Mouse (Mus musculus) forebrain, embryonic 11.5 days (tissue): ENCODE results near the gene Gria1. TPM values are rescaled to one million over a fixed set of nuclear protein-coding genes. Genes with fewer than 3 reads are reported as not detected.

Source experiments
- ATAC-seq: fragments of 200-750 bp; cut with Nextera tagmentation; replicated peaks from 2 replicates; pipeline ENCODE4 v1.8.0; 2017; ENCODE audit warnings: moderate TSS enrichment; ENCODE audit not compliant: low FRiP score
- DNase-seq: peaks from one replicate; pipeline ENCODE4 v3.0.0-alpha.2; 2017; ENCODE audit warnings: low spot score
- H3K27ac ChIP-seq: fragments of 300-500 bp; sonication (generic); 2 replicates; pipeline ENCODE4 v1.5.1; 2014; ENCODE audit warnings: low read depth, low read length
- H3K27me3 ChIP-seq: fragments of 300-500 bp; sonication (generic); 2 replicates; pipeline ENCODE4 v1.6.1; 2014; ENCODE audit warnings: mild to moderate bottlenecking, low read length, mixed read lengths; ENCODE audit not compliant: control insufficient read depth, insufficient read depth
- H3K36me3 ChIP-seq: fragments of 300-500 bp; sonication (generic); 2 replicates; pipeline ENCODE4 v1.6.1; 2014; ENCODE audit warnings: mild to moderate bottlenecking, low read length, moderate library complexity, mixed read lengths; ENCODE audit not compliant: control insufficient read depth, insufficient read depth
- H3K4me1 ChIP-seq: fragments of 300-500 bp; sonication (generic); replicated peaks from 2 replicates; pipeline ENCODE4 v1.6.1; 2014; ENCODE audit warnings: low read length, mixed read lengths; ENCODE audit not compliant: control insufficient read depth, insufficient read depth
- H3K4me2 ChIP-seq: fragments of 300-500 bp; sonication (generic); 2 replicates; pipeline ENCODE4 v1.6.1; 2014; ENCODE audit warnings: low read depth, mild to moderate bottlenecking, low read length, moderate library complexity, mixed read lengths; ENCODE audit not compliant: severe bottlenecking
- H3K4me3 ChIP-seq: fragments of 300-500 bp; sonication (generic); 2 replicates; pipeline ENCODE4 v1.5.1; 2014; ENCODE audit warnings: low read depth, low read length
- H3K9ac ChIP-seq: fragments of 300-500 bp; sonication (generic); 2 replicates; pipeline ENCODE4 v1.6.1; 2014; ENCODE audit warnings: low read length
- H3K9me3 ChIP-seq: fragments of 300-500 bp; sonication (generic); 2 replicates; pipeline ENCODE4 v1.6.1; 2016; ENCODE audit warnings: low read length, mixed read lengths; ENCODE audit not compliant: control insufficient read depth
- WGBS: fragments of 180-500 bp; shearing (Covaris S2); extraction: QIAGEN DNeasy Blood & Tissue Kit; methylation state at CpG from one replicate; pipeline ENCODE4 v1.1.7; 2014; 5-methylcytosine and 5-hydroxymethylcytosine counted together
- polyA plus RNA-seq: library from polyadenylated mRNA; unstranded; fragments of >200 nt; fragmentation: Nextera tagmentation; extraction: Ambion mirVana; gene quantifications from 2 replicates; pipeline ENCODE4 v1.2.1, GENCODE M21; 2014

The Gria1 gene
- polyA plus RNA-seq, 1 experiment from 2014 or later, result 2.6 TPM

DNA sequence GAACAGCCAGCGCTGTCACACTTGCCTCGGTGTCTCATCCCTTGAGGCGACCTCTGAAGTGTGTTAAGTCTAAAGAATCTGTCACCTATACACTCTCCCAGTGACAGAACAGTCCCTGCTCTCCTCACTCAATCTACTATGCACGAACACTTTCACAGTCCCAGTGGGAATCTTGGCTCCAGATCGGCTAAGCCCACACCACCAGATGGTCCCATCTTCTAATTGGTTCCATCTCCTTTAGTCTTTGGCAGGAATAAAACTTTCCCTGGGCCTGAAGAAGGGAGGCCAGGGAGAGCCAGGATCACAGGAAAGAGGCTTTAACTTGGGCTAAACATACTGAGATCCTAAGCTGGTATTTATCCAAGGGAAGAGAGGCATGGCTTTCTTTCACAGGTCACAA, 19.3 kb downstream of the Gria1 start:
- Histone ChIP-seq H3K4me1 (no peaks in the 10 kb centered on the region), H3K4me2 (no peak overlapping the region), H3K27ac (no peak overlapping the region), H3K9ac (no peak overlapping the region), H3K9me3 (no peaks in the 10 kb centered on the region), H3K36me3 (no peaks in the 10 kb centered on the region), H3K27me3 (no peaks in the 10 kb centered on the region), H3K4me3 (no peak overlapping the region)
- ATAC-seq (no peak), DNase-seq (no peak)
- 78% methylated on average over 5 of the region's 5 CpGs for WGBS

- Histone ChIP-seq H3K9ac (no peak overlapping the region), H3K4me1 (no peaks in the 10 kb centered on the region), H3K27me3 (no peaks in the 10 kb centered on the region), H3K27ac (no peak overlapping the region), H3K9me3 (no peaks in the 10 kb centered on the region), H3K4me3 (no peak overlapping the region), H3K4me2 (no peak overlapping the region), H3K36me3 (no peaks in the 10 kb centered on the region)
- DNase-seq (no peak), ATAC-seq (no peak)
- 67% methylated on average over 7 of the region's 7 CpGs for WGBS
Observed at GRCm38 (mm10) chr11:57038807-57039206, 27.6 kb downstream of the Gria1 start.

DNA sequence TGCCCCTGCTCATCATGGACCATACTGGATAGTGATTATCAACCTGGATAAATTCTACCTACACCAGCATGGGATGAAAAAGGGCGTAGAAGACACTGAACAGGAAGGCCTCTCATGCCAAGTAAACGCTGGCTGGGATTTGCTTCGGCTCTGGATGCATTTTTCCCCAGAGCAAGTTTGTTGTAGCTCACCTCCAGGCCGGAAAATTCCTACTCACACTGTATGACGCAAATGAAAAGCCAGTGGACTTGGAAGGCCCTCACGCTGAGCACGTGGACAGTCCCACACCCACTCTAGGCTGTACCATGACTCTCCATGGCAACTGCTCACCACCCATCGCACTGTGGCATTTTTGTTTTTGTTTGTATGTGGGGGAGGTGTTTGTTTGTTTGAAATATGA, 28.1 kb downstream of the Gria1 start:
- Histone ChIP-seq H3K4me3 (no peak overlapping the region), H3K9ac (no peak overlapping the region), H3K4me2 (no peak overlapping the region), H3K4me1 (no peaks in the 10 kb centered on the region), H3K27ac (no peak overlapping the region), H3K27me3 (no peaks in the 10 kb centered on the region), H3K36me3 (no peaks in the 10 kb centered on the region), H3K9me3 (no peaks in the 10 kb centered on the region)
- 85% methylated on average over 8 of the region's 8 CpGs for WGBS
- ATAC-seq (no peak), DNase-seq (no peak)

DNA sequence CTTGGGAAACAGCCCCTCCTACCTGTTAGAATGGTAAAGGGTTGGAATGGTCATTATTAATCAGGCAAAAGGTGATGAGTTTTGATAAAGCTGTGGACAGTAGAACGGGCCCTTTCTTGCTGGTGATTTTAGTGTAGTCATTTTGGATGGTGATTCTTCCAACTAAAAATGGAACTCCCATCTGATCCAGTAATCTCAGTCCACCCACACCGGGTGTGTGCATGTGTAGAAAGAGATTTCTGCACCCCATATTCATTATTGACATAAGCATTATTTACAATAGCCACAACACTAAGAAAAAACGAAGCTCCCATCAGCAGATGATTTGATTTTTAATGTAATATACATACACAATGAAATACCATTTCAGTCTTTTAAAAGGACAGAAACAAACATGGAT, 30.9 kb downstream of the Gria1 start:
- no peak overlapping the region for H3K27ac ChIP-seq
- no peaks in the 10 kb centered on the region for H3K9me3 ChIP-seq
- ATAC-seq, result no peak
- no peak overlapping the region for H3K9ac ChIP-seq
- H3K4me2 ChIP-seq, result no peak overlapping the region
- H3K36me3 ChIP-seq, result no peaks in the 10 kb centered on the region
- 0 out of 2 replicates have a peak, but pooled peaks cover 3% of the 10 kb centered on the region for H3K4me1 ChIP-seq
- no peaks in the 10 kb centered on the region for H3K27me3 ChIP-seq
- no peak overlapping the region for H3K4me3 ChIP-seq
- DNase-seq, result no peak
- 81% methylated on average over 3 of the region's 3 CpGs for WGBS

DNA sequence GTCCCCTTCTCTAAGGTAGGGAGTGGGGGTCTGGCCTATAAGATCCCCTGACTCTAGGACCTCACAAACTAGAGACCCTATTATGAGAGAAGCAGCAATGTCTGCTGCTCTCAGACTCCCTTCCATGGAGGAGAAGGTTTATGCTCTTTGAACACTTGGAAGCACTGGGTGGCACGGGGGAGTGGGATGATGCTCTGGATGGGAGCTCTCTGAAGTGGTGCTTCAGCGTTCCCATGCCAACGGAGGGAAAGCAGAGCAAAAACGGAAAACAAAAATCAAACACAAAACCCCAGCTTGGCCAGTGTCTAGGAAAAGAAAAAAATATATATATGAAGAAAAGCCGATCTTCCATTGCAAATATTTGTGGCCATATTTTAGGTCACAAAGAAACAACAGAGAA, 33.0 kb downstream of the Gria1 start:
- no peak overlapping the region for H3K27ac ChIP-seq
- no peak for DNase-seq
- 68% methylated on average over 5 of the region's 5 CpGs for WGBS

GRCm38 (mm10) chr11:57051666-57052562, 40.7 kb downstream of the Gria1 start:
- Histone ChIP-seq H3K9ac (no peak overlapping the region), H3K9me3 (no peaks in the 10 kb centered on the region), H3K36me3 (no peaks in the 10 kb centered on the region), H3K27me3 (no peaks in the 10 kb centered on the region), H3K4me1 (no peaks in the 10 kb centered on the region), H3K4me2 (no peak overlapping the region), H3K4me3 (no peak overlapping the region), H3K27ac (no peak overlapping the region)
- DNase-seq (no peak), ATAC-seq (no peak)
- 82% methylated on average over 6 of the region's 6 CpGs for WGBS

More for the DNA sequence above, 33.0 kb downstream of the Gria1 start:
- Histone ChIP-seq H3K36me3 (no peaks in the 10 kb centered on the region), H3K27me3 (no peaks in the 10 kb centered on the region), H3K4me2 (no peak overlapping the region), H3K9me3 (no peaks in the 10 kb centered on the region), H3K4me1 (0 out of 2 replicates have a peak, but pooled peaks cover 3% of the 10 kb centered on the region), H3K9ac (no peak overlapping the region), H3K4me3 (no peak overlapping the region)
- ATAC-seq, result no peak

DNA sequence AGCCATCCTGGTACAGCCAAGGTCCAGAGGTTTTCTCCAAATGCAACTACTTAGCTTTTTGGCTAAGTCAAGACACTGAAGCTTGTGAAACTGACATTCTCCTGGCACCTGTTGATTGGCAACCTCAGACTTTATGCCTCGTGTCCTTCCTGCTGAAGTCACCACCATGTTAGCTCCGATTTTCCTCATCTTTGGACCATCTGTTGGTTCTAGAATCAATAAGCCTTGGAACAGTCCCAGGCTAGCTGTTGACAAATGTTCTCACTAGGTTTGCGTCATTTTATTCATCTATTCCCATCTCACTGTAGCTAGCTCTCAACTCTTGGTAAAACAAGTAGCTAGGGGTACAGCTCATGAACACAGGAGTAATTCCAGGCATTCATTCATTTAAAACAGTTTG, 51.3 kb downstream of the Gria1 start:
- no peak overlapping the region for H3K4me3 ChIP-seq
- H3K27me3 ChIP-seq, result no peaks in the 10 kb centered on the region
- H3K4me1 ChIP-seq, result no peaks in the 10 kb centered on the region
- H3K4me2 ChIP-seq, result no peak overlapping the region
- H3K9me3 ChIP-seq, result no peaks in the 10 kb centered on the region
- no peak for ATAC-seq
- WGBS, result 88% methylated on average over 3 of the region's 3 CpGs
- no peak overlapping the region for H3K27ac ChIP-seq
- no peak for DNase-seq
- no peaks in the 10 kb centered on the region for H3K36me3 ChIP-seq
- H3K9ac ChIP-seq, result no peak overlapping the region

DNA sequence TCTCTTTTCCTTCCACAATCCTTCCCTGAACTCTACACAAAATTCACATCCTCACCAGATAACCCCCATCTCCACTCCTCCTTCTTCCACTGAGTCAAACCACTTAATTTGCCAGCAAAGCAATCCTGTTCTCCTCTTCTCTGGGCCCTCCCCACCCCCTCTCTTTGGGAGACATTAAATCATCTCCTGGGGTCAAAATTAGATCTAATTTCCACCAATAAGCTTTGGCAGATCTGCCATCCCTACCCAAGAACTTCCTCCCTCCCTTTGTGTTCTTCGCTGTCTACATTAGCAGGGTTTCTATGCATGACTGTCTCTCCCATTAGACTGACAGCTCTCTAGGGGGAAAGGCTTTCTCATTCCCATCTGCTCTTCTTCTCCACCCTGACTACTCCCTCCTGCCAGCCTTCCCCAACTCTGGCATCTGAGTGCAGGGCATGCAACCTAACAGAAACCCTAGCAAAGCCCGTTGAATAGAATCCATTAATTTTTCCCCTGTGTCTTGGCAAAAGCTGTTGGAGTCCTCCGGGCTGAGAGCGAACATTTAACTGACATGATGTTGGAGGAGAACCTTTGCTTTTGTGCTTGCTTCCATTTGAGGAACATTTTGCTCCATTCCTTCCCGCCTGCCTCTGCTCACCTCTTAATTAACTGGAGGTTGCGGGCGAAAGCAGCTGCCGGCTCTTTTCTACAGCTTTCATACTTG, 59.2 kb downstream of the Gria1 start:
- DNase-seq (no peak), ATAC-seq (no peak)
- Histone ChIP-seq H3K36me3 (no peaks in the 10 kb centered on the region), H3K9ac (no peak overlapping the region), H3K4me1 (no peaks in the 10 kb centered on the region), H3K27me3 (no peaks in the 10 kb centered on the region), H3K27ac (no peak overlapping the region), H3K4me3 (no peak overlapping the region), H3K9me3 (no peaks in the 10 kb centered on the region), H3K4me2 (no peak overlapping the region)
- whole genome bisulfite sequencing, result 84% methylated on average over 8 of the region's 8 CpGs
